Mouse (Mus musculus) hindbrain, embryonic 11.5 days (tissue): Measurements from ENCODE around the gene Xdh. TPM values are rescaled to one million over a fixed set of nuclear protein-coding genes. Genes with fewer than 3 reads are reported as not detected.

Source experiments
- ATAC-seq: fragments of 200-750 bp; cut with Nextera tagmentation; 2 replicates; pipeline ENCODE4 v1.8.0; 2017; ENCODE audit warnings: mild to moderate bottlenecking, moderate TSS enrichment, moderate library complexity; ENCODE audit not compliant: low FRiP score
- DNase-seq: peaks from one replicate; pipeline ENCODE4 v3.0.0-alpha.2; 2015; ENCODE audit warnings: low spot score
- H3K27ac ChIP-seq: fragments of 300-500 bp; sonication (generic); 2 replicates; pipeline ENCODE4 v1.5.1; 2014; ENCODE audit warnings: mild to moderate bottlenecking, low read depth, low read length
- H3K27me3 ChIP-seq: fragments of 300-500 bp; sonication (generic); 2 replicates; pipeline ENCODE4 v1.6.1; 2014; ENCODE audit warnings: mild to moderate bottlenecking, low read length, moderate library complexity, mixed read lengths; ENCODE audit not compliant: control insufficient read depth, insufficient read depth
- H3K36me3 ChIP-seq: fragments of 300-500 bp; sonication (generic); 2 replicates; pipeline ENCODE4 v1.6.1; 2014; ENCODE audit warnings: mild to moderate bottlenecking, low read length, moderate library complexity, mixed read lengths; ENCODE audit not compliant: control insufficient read depth, insufficient read depth
- H3K4me1 ChIP-seq: fragments of 300-500 bp; sonication (generic); replicated peaks from 2 replicates; pipeline ENCODE4 v1.6.1; 2014; ENCODE audit warnings: low read length, mixed read lengths; ENCODE audit not compliant: control insufficient read depth, insufficient read depth
- H3K4me2 ChIP-seq: fragments of 300-500 bp; sonication (generic); replicated peaks from 2 replicates; pipeline ENCODE4 v1.6.1; 2014; ENCODE audit warnings: mild to moderate bottlenecking, low read depth, low read length
- H3K4me3 ChIP-seq: fragments of 300-500 bp; sonication (generic); 2 replicates; pipeline ENCODE4 v1.5.1; 2014; ENCODE audit warnings: low read depth, low read length
- H3K9ac ChIP-seq: fragments of 300-500 bp; sonication (generic); 2 replicates; pipeline ENCODE4 v1.6.1; 2014; ENCODE audit warnings: low read depth, low read length
- H3K9me3 ChIP-seq: fragments of 300-500 bp; sonication (generic); 2 replicates; pipeline ENCODE4 v1.6.1; 2016; ENCODE audit warnings: low read length; ENCODE audit not compliant: control insufficient read depth
- WGBS: fragments of 180-500 bp; shearing (Covaris S2); extraction: QIAGEN DNeasy Blood & Tissue Kit; methylation state at CpG from one replicate; pipeline ENCODE4 v1.1.7; 2014; 5-methylcytosine and 5-hydroxymethylcytosine counted together
- polyA plus RNA-seq: library from polyadenylated mRNA; unstranded; fragments of >200 nt; fragmentation: Nextera tagmentation; extraction: Ambion mirVana; gene quantifications from 2 replicates; pipeline ENCODE4 v1.2.1, GENCODE M21; 2014

Xdh gene
- 0.48 and 0.56 TPM in 2 replicates for polyA plus RNA-seq

- no peak for ATAC-seq
- no peaks in the 10 kb centered on the region for H3K36me3 ChIP-seq
- no peaks in the 10 kb centered on the region for H3K27me3 ChIP-seq
- no peak within 1 kb of the TSS for H3K9ac ChIP-seq
- no peak within 1 kb of the TSS for H3K27ac ChIP-seq
- H3K4me3 ChIP-seq: no peak within 1 kb of the TSS
- no peak for DNase-seq
- no peaks in the 10 kb centered on the region for H3K9me3 ChIP-seq
- WGBS: 85% methylated on average over 13 of the region's 13 CpGs
- H3K4me2 ChIP-seq: no peak within 1 kb of the TSS
- no peaks in the 10 kb centered on the region for H3K4me1 ChIP-seq
Observed at GRCm38 (mm10) chr17:73950062-73950735, at the start of gene Xdh. TSS of gene Xdh (minus strand) at chr17:73950196.

GRCm38 (mm10) chr17:73995907-73996645 is 46.1 kb upstream of the Xdh start:
- Histone ChIP-seq H3K4me1 (no peaks in the 10 kb centered on the region), H3K4me2 (no peak overlapping the region), H3K27me3 (no peaks in the 10 kb centered on the region), H3K36me3 (no peaks in the 10 kb centered on the region), H3K27ac (no peak overlapping the region), H3K9ac (no peak overlapping the region), H3K9me3 (no peaks in the 10 kb centered on the region), H3K4me3 (no peak overlapping the region)
- DNase-seq (no peak), ATAC-seq (no peak)
- 91% methylated on average over 13 of the region's 13 CpGs for WGBS

- Histone ChIP-seq H3K36me3 (no peaks in the 10 kb centered on the region), H3K4me2 (no peak overlapping the region), H3K9me3 (no peaks in the 10 kb centered on the region), H3K4me1 (no peaks in the 10 kb centered on the region), H3K27me3 (no peaks in the 10 kb centered on the region), H3K27ac (no peak overlapping the region), H3K4me3 (no peak overlapping the region), H3K9ac (no peak overlapping the region)
- ATAC-seq (no peak), DNase-seq (no peak)
- 90% methylated on average over 4 of the region's 4 CpGs for whole genome bisulfite sequencing
Observed at GRCm38 (mm10) chr17:73991264-73991663, 41.3 kb upstream of the Xdh start.

- ATAC-seq: no peak
- WGBS: 90% methylated on average over 2 of the region's 2 CpGs
- Histone ChIP-seq H3K4me1 (no peaks in the 10 kb centered on the region), H3K27me3 (no peaks in the 10 kb centered on the region), H3K4me3 (no peak overlapping the region), H3K4me2 (no peak overlapping the region), H3K36me3 (no peaks in the 10 kb centered on the region), H3K27ac (no peak overlapping the region), H3K9ac (no peak overlapping the region), H3K9me3 (no peaks in the 10 kb centered on the region)
- DNase-seq: no peak
Observed at GRCm38 (mm10) chr17:73986571-73986970, 36.6 kb upstream of the Xdh start.

GRCm38 (mm10) chr17:73985936-73986335 is 35.9 kb upstream of the Xdh start:
- Histone ChIP-seq H3K4me3 (no peak overlapping the region), H3K4me2 (no peak overlapping the region), H3K9ac (no peak overlapping the region), H3K4me1 (no peaks in the 10 kb centered on the region), H3K36me3 (no peaks in the 10 kb centered on the region), H3K27ac (no peak overlapping the region), H3K27me3 (no peaks in the 10 kb centered on the region), H3K9me3 (no peaks in the 10 kb centered on the region)
- DNase-seq (no peak), ATAC-seq (no peak)
- 85% methylated on average over 4 of the region's 4 CpGs for WGBS

GRCm38 (mm10) chr17:73984508-73984907 is 34.5 kb upstream of the Xdh start:
- Histone ChIP-seq H3K27me3 (no peaks in the 10 kb centered on the region), H3K4me1 (no peaks in the 10 kb centered on the region), H3K27ac (no peak overlapping the region), H3K4me2 (no peak overlapping the region), H3K36me3 (no peaks in the 10 kb centered on the region), H3K9me3 (no peaks in the 10 kb centered on the region), H3K4me3 (no peak overlapping the region), H3K9ac (no peak overlapping the region)
- peak; percentile 15 for DNase-seq
- WGBS: 23% methylated on average over 4 of the region's 4 CpGs
- no peak for ATAC-seq

GRCm38 (mm10) chr17:73982871-73983270 is 32.9 kb upstream of the Xdh start:
- ATAC-seq: no peak
- H3K27me3 ChIP-seq: no peaks in the 10 kb centered on the region
- WGBS: 79% methylated on average over 1 of the region's 1 CpGs
- H3K27ac ChIP-seq: no peak overlapping the region
- no peak for DNase-seq
- no peaks in the 10 kb centered on the region for H3K4me1 ChIP-seq
- H3K4me2 ChIP-seq: no peak overlapping the region
- H3K9me3 ChIP-seq: no peaks in the 10 kb centered on the region
- H3K9ac ChIP-seq: no peak overlapping the region
- no peak overlapping the region for H3K4me3 ChIP-seq
- no peaks in the 10 kb centered on the region for H3K36me3 ChIP-seq

GRCm38 (mm10) chr17:73976066-73976465 is 26.1 kb upstream of the Xdh start:
- Histone ChIP-seq H3K36me3 (no peaks in the 10 kb centered on the region), H3K4me1 (no peaks in the 10 kb centered on the region), H3K9ac (no peak overlapping the region), H3K4me2 (no peak overlapping the region), H3K9me3 (no peaks in the 10 kb centered on the region), H3K4me3 (no peak overlapping the region), H3K27me3 (no peaks in the 10 kb centered on the region), H3K27ac (no peak overlapping the region)
- no peak for DNase-seq
- no peak for ATAC-seq

GRCm38 (mm10) chr17:73972648-73973047 is 22.7 kb upstream of the Xdh start:
- H3K4me2 ChIP-seq: no peak overlapping the region

More at GRCm38 (mm10) chr17:73972648-73973047, 22.7 kb upstream of the Xdh start:
- no peak for ATAC-seq
- DNase-seq: no peak
- no peaks in the 10 kb centered on the region for H3K9me3 ChIP-seq
- H3K27ac ChIP-seq: no peak overlapping the region
- H3K36me3 ChIP-seq: no peaks in the 10 kb centered on the region
- WGBS: 90% methylated on average over 11 of the region's 11 CpGs
- no peak overlapping the region for H3K4me3 ChIP-seq
- no peaks in the 10 kb centered on the region for H3K4me1 ChIP-seq
- H3K9ac ChIP-seq: no peak overlapping the region
- no peaks in the 10 kb centered on the region for H3K27me3 ChIP-seq
